Mouse (Mus musculus) urinary bladder, postnatal 14 days (tissue): Measurements from ENCODE around the gene Lrrfip1.

Source experiments
- DNase-seq: peaks from one replicate; pipeline ENCODE4 v3.0.0; 2021; ENCODE audit warnings: low spot score

The Lrrfip1 gene

GRCm38 (mm10) chr1:91023960-91024359, 25.4 kb downstream of the Lrrfip1 start:
- peak; percentile 36 for DNase-seq

GRCm38 (mm10) chr1:91024464-91024863, 25.9 kb downstream of the Lrrfip1 start:
- DNase-seq: no peak

GRCm38 (mm10) chr1:91026945-91027344, 28.4 kb downstream of the Lrrfip1 start:
- DNase-seq: no peak

GRCm38 (mm10) chr1:91030383-91030782, 31.8 kb downstream of the Lrrfip1 start:
- DNase-seq: no peak

- peak; percentile 29 for DNase-seq
Measured at GRCm38 (mm10) chr1:91031547-91031946, 33.0 kb downstream of the Lrrfip1 start.

- no peak for DNase-seq
Measured at GRCm38 (mm10) chr1:91032393-91032971, 33.9 kb downstream of the Lrrfip1 start.

GRCm38 (mm10) chr1:91034547-91034946, 36.0 kb downstream of the Lrrfip1 start:
- DNase-seq: no peak

GRCm38 (mm10) chr1:91035266-91035665, 36.7 kb downstream of the Lrrfip1 start:
- no peak for DNase-seq

- DNase-seq: no peak
Measured at GRCm38 (mm10) chr1:91037213-91037612, 38.7 kb downstream of the Lrrfip1 start.

- peak; percentile 57 for DNase-seq
Measured at GRCm38 (mm10) chr1:91038010-91038409, 39.5 kb downstream of the Lrrfip1 start.

- no peak for DNase-seq
Measured at GRCm38 (mm10) chr1:91038531-91038930, 40.0 kb downstream of the Lrrfip1 start.

- peak; percentile 54 for DNase-seq
Measured at GRCm38 (mm10) chr1:91041605-91042004, 43.1 kb downstream of the Lrrfip1 start.

- DNase-seq: peak; percentile 67
Measured at GRCm38 (mm10) chr1:91043191-91043590, 44.7 kb downstream of the Lrrfip1 start.

GRCm38 (mm10) chr1:91044176-91044575, 45.6 kb downstream of the Lrrfip1 start:
- DNase-seq: peak; percentile 45

GRCm38 (mm10) chr1:91044648-91045047, 46.1 kb downstream of the Lrrfip1 start:
- DNase-seq: no peak

GRCm38 (mm10) chr1:91046237-91046636, 47.7 kb downstream of the Lrrfip1 start:
- DNase-seq: no peak

- no peak for DNase-seq
Measured at GRCm38 (mm10) chr1:91049296-91049695, 50.8 kb downstream of the Lrrfip1 start.

GRCm38 (mm10) chr1:91051461-91052094, 53.0 kb downstream of the Lrrfip1 start:
- no peak for DNase-seq

GRCm38 (mm10) chr1:91052747-91053181, 54.2 kb downstream of the Lrrfip1 start:
- DNase-seq: peak; percentile 96

GRCm38 (mm10) chr1:91053218-91054073, 54.9 kb downstream of the Lrrfip1 start:
- peak; percentile 87 for DNase-seq

- no peak for DNase-seq
Measured at GRCm38 (mm10) chr1:91054074-91054471, 55.5 kb downstream of the Lrrfip1 start.

- peak; percentile 48 for DNase-seq
Measured at GRCm38 (mm10) chr1:91054815-91055214, 56.3 kb downstream of the Lrrfip1 start.

- DNase-seq: no peak
Measured at GRCm38 (mm10) chr1:91055744-91056143, 57.2 kb downstream of the Lrrfip1 start.
